8 mouse cellular contexts compared by ENCODE assay signal in the genomic region with DNA sequence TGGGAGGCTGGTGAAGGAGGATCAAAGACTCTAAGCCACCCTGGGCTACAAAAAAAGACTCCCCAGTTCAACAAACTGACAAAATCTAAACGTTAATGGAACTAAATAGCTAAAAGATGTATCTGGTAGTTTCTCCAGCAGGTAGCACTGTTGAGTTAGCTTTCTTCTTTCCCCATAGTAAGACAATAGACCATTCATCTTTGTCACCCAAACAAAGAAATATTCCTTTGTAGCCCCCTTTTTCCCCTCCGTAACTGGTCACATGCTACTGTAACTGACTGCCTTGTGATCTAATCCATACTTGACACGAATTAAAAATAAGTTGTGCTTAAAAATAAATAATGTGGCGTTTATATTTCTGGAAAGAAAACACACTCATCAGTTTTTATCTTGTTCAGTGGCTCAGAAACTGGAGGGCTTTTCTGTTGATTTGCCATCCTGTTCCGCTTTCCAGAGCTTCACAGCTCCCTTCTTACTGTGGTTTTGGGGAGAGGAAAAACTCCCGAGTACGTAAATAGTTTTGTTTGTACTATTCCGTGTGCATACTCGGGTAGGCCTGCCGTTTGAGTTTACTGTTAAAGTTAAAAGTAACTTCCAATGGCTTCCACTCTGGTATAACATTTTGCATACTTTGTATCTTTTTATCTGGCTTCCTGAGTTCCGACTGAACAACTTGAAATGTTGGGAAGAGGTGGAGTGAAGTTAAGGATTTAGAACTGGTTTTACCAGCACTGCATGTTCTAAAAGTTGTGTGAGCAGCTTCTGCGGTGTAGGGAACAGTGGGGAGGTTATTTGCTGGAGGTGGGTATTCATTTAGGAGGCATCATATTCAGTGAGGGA. TPM values are rescaled to one million over a fixed set of nuclear protein-coding genes. Genes with fewer than 3 reads are reported as not detected.
DNase-seq lines count a peak whose midpoint lies in the region; ATAC-seq lines count a peak whose summit lies in the region.

No protein-coding gene starts in this region.

- peak overlapping the region; percentile 88 for H3K4me2 ChIP-seq in kidney, embryonic 15.5 days
- H3K4me2 ChIP-seq in heart, embryonic 11.5 days = peak overlapping the region; percentile 92
- H3K4me2 ChIP-seq in liver, embryonic 11.5 days = peak overlapping the region; percentile 97
- H3K4me2 ChIP-seq in neural tube, embryonic 12.5 days (replicated peaks) = peak overlapping the region; percentile 82

- WGBS in kidney, embryonic 15.5 days = 15% methylated on average over 12 of the region's 12 CpGs
- WGBS in heart, embryonic 11.5 days (ENCODE audit: insufficient replicate concordance) = 37% methylated on average over 12 of the region's 12 CpGs
- 22% methylated on average over 12 of the region's 12 CpGs for WGBS in liver, embryonic 11.5 days
- WGBS in neural tube, embryonic 12.5 days = 25% methylated on average over 12 of the region's 12 CpGs

- no peak for DNase-seq in kidney, adult 18-20 months
- DNase-seq in brain, adult 2 months (ENCODE audit: low read depth, low spot score) = peak; percentile 86
- DNase-seq in liver, embryonic 11.5 days (ENCODE audit: low spot score) = no peak
- no peak for DNase-seq in spleen, adult 18-20 months
- DNase-seq in urinary bladder, postnatal 25 days (ENCODE audit: low spot score) = no peak

- H3K36me3 ChIP-seq in kidney, embryonic 15.5 days = peaks cover 27% of the 10 kb centered on the region
- H3K36me3 ChIP-seq in heart, embryonic 11.5 days (ENCODE audit: control insufficient read depth, insufficient read depth, low read length) = peaks cover 4% of the 10 kb centered on the region; the same call in 1 of the 2 replicates
- peaks cover 5% of the 10 kb centered on the region; the same call in 1 of the 2 replicates for H3K36me3 ChIP-seq in liver, embryonic 11.5 days (ENCODE audit: control insufficient read depth, insufficient read depth, low read length)
- H3K36me3 ChIP-seq in neural tube, embryonic 12.5 days = peaks cover 6% of the 10 kb centered on the region

- ATAC-seq in kidney, embryonic 15.5 days (replicated peaks; ENCODE audit: low FRiP score) = no peak
- no peak for ATAC-seq in heart, embryonic 11.5 days (replicated peaks; ENCODE audit: insufficient number of reproducible peaks, low FRiP score, low TSS enrichment)
- no peak for ATAC-seq in liver, embryonic 11.5 days (replicated peaks; ENCODE audit: low FRiP score)
- ATAC-seq in neural tube, embryonic 12.5 days (ENCODE audit: low FRiP score, low read depth) = no peak

- H3K9ac ChIP-seq in kidney, embryonic 15.5 days = peak overlapping the region; percentile 57; the same call in 1 of the 2 replicates
- peak overlapping the region; percentile 90; the same call in 1 of the 2 replicates for H3K9ac ChIP-seq in heart, embryonic 11.5 days (ENCODE audit: low read depth, low read length)
- no peak overlapping the region; the same call in 1 of the 2 replicates for H3K9ac ChIP-seq in liver, embryonic 11.5 days (ENCODE audit: low read depth, low read length)
- H3K9ac ChIP-seq in neural tube, embryonic 12.5 days = peak overlapping the region; percentile 97

- no peaks in the 10 kb centered on the region for H3K9me3 ChIP-seq in kidney, embryonic 15.5 days (replicated peaks)
- H3K9me3 ChIP-seq in heart, embryonic 11.5 days (replicated peaks; ENCODE audit: control insufficient read depth, low read length) = no peaks in the 10 kb centered on the region
- no peaks in the 10 kb centered on the region for H3K9me3 ChIP-seq in liver, embryonic 11.5 days (ENCODE audit: control insufficient read depth, low read length)
- H3K9me3 ChIP-seq in neural tube, embryonic 12.5 days = no peaks in the 10 kb centered on the region

- no peaks in the 10 kb centered on the region for H3K27me3 ChIP-seq in kidney, embryonic 15.5 days
- no peaks in the 10 kb centered on the region for H3K27me3 ChIP-seq in heart, embryonic 11.5 days (ENCODE audit: control insufficient read depth, insufficient read depth, low read length)
- H3K27me3 ChIP-seq in liver, embryonic 11.5 days (replicated peaks; ENCODE audit: control insufficient read depth, insufficient read depth, low read length) = no peaks in the 10 kb centered on the region
- H3K27me3 ChIP-seq in neural tube, embryonic 12.5 days (replicated peaks) = no peaks in the 10 kb centered on the region

- H3K4me3 ChIP-seq in kidney, embryonic 15.5 days (replicated peaks) = peak overlapping the region; percentile 88
- H3K4me3 ChIP-seq in heart, embryonic 11.5 days (ENCODE audit: low read depth, low read length) = no peak overlapping the region; the same call in 1 of the 2 replicates
- peak overlapping the region; percentile 86; the same call in 1 of the 2 replicates for H3K4me3 ChIP-seq in liver, embryonic 11.5 days (ENCODE audit: low read depth, low read length)
- no peak overlapping the region for H3K4me3 ChIP-seq in neural tube, embryonic 12.5 days

- peaks cover 36% of the 10 kb centered on the region for H3K4me1 ChIP-seq in kidney, embryonic 15.5 days
- peaks cover 26% of the 10 kb centered on the region for H3K4me1 ChIP-seq in heart, embryonic 11.5 days (ENCODE audit: control insufficient read depth, insufficient read depth, low read length)
- peaks cover 12% of the 10 kb centered on the region for H3K4me1 ChIP-seq in liver, embryonic 11.5 days (replicated peaks; ENCODE audit: control insufficient read depth, insufficient read depth, low read length)
- H3K4me1 ChIP-seq in neural tube, embryonic 12.5 days = peaks cover 36% of the 10 kb centered on the region

- peak overlapping the region; percentile 90 for H3K27ac ChIP-seq in kidney, embryonic 15.5 days
- peak overlapping the region; percentile 43 for H3K27ac ChIP-seq in heart, embryonic 11.5 days (ENCODE audit: low read depth, low read length)
- H3K27ac ChIP-seq in liver, embryonic 11.5 days (ENCODE audit: low read depth, low read length) = peak overlapping the region; percentile 45; the same call in 1 of the 2 replicates
- H3K27ac ChIP-seq in neural tube, embryonic 12.5 days = no peak overlapping the region

RNA-seq across cellular contexts. Expression of a gene that starts 1.3 kb away (rescaled TPM):
- 12.1 and 13.1 TPM in 2 replicates for polyA plus RNA-seq in kidney, embryonic 15.5 days (2015; fragmentation: Nextera tagmentation; extraction: Ambion mirVana)
- polyA plus RNA-seq in heart, embryonic 11.5 days (2014; fragmentation: Nextera tagmentation; extraction: Ambion mirVana) = 20.2 and 28.7 TPM in 2 replicates
- 10.6 and 11.9 TPM in 2 replicates for polyA plus RNA-seq in liver, embryonic 11.5 days (2014; fragmentation: Nextera tagmentation; extraction: Ambion mirVana)
- 29.0 and 32.7 TPM in 2 replicates for polyA plus RNA-seq in neural tube, embryonic 12.5 days (2016; fragmentation: Nextera tagmentation; extraction: Ambion mirVana)

RNA-seq across cellular contexts. Expression of a gene that starts 25.9 kb away (rescaled TPM):
- 296 and 312 TPM in 2 replicates for polyA plus RNA-seq in kidney, embryonic 15.5 days (2015; fragmentation: Nextera tagmentation; extraction: Ambion mirVana)
- polyA plus RNA-seq in heart, embryonic 11.5 days (2014; fragmentation: Nextera tagmentation; extraction: Ambion mirVana) = 242 TPM in 2 replicates
- 335 and 351 TPM in 2 replicates for polyA plus RNA-seq in liver, embryonic 11.5 days (2014; fragmentation: Nextera tagmentation; extraction: Ambion mirVana)
- polyA plus RNA-seq in neural tube, embryonic 12.5 days (2016; fragmentation: Nextera tagmentation; extraction: Ambion mirVana) = 217 and 226 TPM in 2 replicates

RNA-seq across cellular contexts. Expression of a gene that starts 56.2 kb away (rescaled TPM):
- polyA plus RNA-seq in kidney, embryonic 15.5 days (2015; fragmentation: Nextera tagmentation; extraction: Ambion mirVana) = 4.4 and 4.9 TPM in 2 replicates
- 1.0 and 1.1 TPM in 2 replicates for polyA plus RNA-seq in heart, embryonic 11.5 days (2014; fragmentation: Nextera tagmentation; extraction: Ambion mirVana)
- polyA plus RNA-seq in liver, embryonic 11.5 days (2014; fragmentation: Nextera tagmentation; extraction: Ambion mirVana) = 0.05 and 0.08 TPM in 2 replicates
- polyA plus RNA-seq in neural tube, embryonic 12.5 days (2016; fragmentation: Nextera tagmentation; extraction: Ambion mirVana) = 0.47 TPM in 2 replicates

Comparison
In these comparisons a context has a peak if more than half of its experiments do, and no peak if none do; other contexts are left out.
1. H3K4me3 ChIP-seq: peak in kidney, embryonic 15.5 days (single experiment) and liver, embryonic 11.5 days (single experiment); none in heart, embryonic 11.5 days (single experiment) and neural tube, embryonic 12.5 days (single experiment).
2. Peak in every context shown above with its lines, with median percentiles within 50 percentile points of each other: H3K4me2 ChIP-seq.